Mouse (Mus musculus): ENCODE measurements around the gene Golph3. TPM values are rescaled to one million over a fixed set of nuclear protein-coding genes. Genes with fewer than 3 reads are reported as not detected.

Gene Golph3
- total RNA-seq, 2 experiments from 2014 or later = 89.5 to 92.4 TPM

GRCm38 (mm10) chr15:12317290-12317689 is 4.0 kb upstream of the Golph3 start:
- DNase-seq (ENCODE audit: low spot score in 2 of 2) = no peak

DNA sequence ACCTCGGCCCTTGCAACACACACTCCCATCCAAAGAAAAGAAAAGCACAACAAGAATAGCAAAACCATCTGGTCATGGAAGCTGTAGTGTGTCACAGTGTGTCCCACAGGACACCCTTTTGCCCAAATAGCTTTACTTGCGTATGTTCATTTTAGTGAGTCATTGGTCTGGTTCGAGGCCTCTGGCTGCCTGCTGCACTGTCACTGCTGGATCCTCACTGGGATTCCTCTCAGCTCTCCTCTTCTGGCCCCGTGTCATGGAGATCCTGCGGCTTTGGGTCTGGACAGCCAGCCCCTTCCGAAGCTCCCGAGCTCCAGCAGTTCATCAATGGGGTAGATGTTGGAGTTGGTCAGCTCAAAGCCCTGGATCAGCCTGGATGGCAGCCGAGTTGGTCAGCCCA is 2.8 kb upstream of the Golph3 start:
- DNase-seq (ENCODE audit: low spot score in 2 of 2) = no peak

GRCm38 (mm10) chr15:12319889-12320288 is 1.4 kb upstream of the Golph3 start:
- no peak for DNase-seq (ENCODE audit: low spot score in 2 of 2)

DNA sequence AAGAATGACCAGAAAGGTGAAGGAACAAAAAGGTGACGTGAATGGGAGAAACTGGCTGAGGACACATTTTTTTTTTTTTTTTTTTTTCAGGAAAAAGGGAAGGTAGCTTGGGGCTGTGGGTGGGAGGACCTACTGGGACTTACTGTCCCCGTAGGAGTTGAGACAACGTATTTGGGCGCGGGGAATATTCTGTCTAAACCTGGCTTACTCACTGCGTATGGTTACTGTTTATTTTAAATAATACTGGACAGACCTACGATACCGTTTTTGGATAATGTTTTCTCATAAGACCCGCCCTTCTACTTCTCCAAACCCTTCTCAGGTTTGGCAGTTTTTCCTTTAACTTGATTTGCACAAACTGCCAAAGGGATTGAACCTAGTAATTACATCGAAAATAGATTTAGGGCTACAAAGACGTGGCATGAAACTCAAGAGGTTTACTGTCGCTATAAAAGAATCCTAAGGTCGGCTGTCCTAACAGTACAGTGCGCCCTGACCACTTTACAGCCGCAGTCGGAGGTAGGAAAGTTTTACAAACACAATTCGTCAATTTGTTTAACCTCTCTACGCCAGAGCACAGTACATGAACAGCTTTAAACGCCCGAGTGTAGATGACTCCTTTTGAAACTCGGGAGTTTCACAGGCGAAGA is 684 bp upstream of the Golph3 start:
- no peak for DNase-seq (ENCODE audit: low spot score in 2 of 2)

DNA sequence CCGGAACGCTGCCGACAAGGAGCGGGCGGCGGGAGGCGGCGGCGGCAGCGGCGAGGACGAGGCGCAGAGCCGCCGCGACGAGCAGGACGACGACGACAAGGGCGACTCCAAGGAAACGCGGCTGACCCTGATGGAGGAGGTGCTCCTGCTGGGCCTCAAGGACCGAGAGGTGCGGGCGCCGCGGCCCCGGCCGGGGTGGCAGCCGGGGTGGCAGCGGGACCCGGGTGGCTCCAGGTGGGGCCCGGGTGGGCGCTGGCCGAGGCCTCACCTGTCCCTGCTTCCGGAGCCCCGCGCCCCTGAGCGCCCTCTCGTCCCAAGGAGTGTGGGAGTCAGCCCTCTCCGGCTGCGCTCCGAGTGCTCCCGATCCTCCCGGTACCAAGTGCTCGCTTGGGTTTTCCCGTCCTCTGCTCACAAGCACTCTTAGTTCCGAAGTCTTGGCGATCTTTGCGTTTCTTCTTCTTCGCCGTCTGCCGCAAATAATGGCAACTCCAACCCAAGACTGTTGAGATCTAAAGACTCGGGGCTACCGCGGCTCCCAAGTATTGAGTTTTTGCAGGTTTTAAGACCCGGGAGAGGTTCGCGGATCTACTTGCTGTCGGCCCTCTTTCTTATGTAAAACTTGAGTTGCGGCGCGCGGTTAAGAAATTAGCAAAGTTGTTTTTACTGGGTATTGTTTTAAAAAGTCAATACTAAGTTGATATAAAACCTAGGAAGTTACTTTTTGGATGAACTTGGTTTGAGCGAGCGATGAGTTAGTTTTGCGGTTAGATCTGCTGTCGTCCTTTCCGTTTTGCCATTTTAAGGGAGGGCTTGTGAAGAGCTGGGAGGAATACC is 755 bp downstream of the Golph3 start, which contains the start of gene 1810049J17Rik:
TSS of gene 1810049J17Rik (minus strand) at position 112 of the 834 bp plus-strand sequence.
- peak; percentile 46 to 60 for DNase-seq (ENCODE audit: low spot score in 2 of 2)

- no peak for DNase-seq (ENCODE audit: low spot score in 2 of 2)
Measured at GRCm38 (mm10) chr15:12322676-12323402, 1.6 kb downstream of the Golph3 start.

DNA sequence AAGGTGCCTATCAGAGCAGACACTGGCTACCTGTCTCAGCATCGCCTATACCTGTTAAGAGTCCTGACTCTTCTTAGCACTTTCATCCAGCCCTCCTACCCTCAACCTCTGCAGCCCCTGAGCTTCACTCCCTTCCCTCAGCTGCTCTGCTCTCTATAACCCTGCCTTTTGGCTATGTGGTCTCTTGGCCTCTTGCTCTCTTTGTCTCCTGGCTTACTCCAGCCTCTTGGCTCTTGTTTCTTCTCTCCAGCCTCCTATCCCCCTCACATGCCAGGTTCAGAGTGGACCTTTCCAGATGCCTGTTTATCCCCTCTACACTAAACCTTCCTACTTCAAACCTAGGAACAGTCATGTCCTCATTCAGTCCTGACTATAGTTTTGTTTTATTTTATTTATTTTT is 3.1 kb downstream of the Golph3 start:
- DNase-seq (ENCODE audit: low spot score in 2 of 2) = no peak

- no peak for DNase-seq (ENCODE audit: low spot score in 2 of 2)
Measured at GRCm38 (mm10) chr15:12330389-12330788, 9.1 kb downstream of the Golph3 start.

- no peak for DNase-seq (ENCODE audit: low spot score in 2 of 2)
Measured at GRCm38 (mm10) chr15:12330892-12331291, 9.6 kb downstream of the Golph3 start.

- DNase-seq (ENCODE audit: low spot score in 2 of 2) = no peak
Measured at GRCm38 (mm10) chr15:12331300-12331699, 10.1 kb downstream of the Golph3 start.

DNA sequence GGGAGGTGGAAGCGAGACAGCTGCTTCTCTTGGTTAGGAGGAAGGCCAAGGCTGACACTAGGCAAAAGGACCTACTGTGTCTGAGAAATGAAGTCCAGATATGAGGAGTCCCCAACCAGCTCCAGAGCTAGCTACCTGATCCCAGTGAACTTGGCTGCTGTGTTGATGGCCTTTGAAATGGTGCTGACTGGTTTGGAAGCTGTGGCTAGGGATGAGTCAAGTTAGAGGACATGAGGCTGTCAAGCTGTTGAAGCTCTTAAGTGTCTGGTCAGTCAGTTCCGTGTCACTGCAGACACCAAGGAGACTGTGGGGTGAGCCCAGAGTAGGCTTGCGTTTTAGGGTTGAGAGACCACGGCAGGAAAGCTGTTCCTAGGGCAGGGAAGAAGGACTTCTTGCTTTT is 13.1 kb downstream of the Golph3 start:
- no peak for DNase-seq (ENCODE audit: low spot score in 2 of 2)

GRCm38 (mm10) chr15:12337030-12337778 is 16.0 kb downstream of the Golph3 start:
- DNase-seq (ENCODE audit: low spot score in 2 of 2) = no peak

DNA sequence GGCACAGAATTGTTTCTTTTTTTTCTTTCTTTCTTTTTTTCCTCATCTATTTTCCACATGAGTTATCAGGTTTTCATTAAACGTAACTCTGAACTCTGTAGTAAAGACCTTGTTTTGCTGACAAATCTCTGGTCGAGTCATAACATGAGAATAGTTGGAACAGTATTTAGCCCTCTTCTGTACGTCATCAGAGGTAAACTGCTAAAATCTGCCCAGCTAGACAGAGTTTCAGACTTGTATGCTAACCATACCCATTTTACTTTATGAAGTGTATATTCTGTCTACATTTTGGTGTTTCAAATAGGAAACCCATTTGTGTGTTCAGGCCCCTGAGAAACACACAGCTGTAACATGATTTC is 16.5 kb downstream of the Golph3 start:
- DNase-seq (ENCODE audit: low spot score in 2 of 2) = no peak

DNA sequence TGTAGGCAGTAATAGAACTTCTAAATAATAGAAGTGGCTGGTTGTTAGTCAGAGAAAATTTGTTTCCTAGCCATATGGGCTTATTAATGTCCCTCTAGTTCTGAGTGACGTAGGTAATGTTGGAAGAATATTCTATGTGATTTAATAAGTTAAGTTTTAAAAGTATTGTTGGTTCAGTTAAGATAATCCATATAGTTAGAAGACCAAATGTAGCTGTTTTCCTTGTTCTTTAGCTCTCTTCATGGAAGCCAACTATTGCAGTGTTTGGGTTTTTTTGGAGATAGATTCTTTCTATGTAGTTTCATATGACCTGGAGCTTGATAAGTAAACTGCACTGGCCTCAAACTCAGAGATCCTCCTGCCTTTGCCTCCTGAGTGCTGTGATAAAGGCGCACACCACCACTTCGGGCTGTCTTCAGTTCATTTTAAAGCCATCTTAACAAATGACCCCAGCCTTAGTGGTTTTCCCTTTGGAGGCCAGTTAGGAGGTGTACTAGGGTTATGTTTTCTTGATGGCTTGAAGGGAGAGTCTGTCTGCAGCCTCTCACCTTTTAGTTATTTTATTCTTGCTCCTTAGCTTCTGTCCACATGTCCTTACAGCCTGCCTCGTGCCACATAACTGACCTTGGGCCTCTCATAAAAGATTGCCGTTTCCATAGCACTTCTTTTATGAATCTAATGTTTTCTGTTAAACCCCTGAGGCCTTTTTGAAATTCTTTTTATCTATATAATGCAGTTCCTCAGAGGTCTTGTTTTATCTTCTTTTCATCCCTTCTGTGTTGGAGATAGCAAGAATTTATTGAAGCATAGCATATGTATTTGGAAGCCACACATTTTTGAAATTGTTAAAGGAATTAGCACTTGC is 19.5 kb downstream of the Golph3 start:
- no peak for DNase-seq (ENCODE audit: low spot score in 2 of 2)

- no peak for DNase-seq (ENCODE audit: low spot score in 2 of 2)
Measured at GRCm38 (mm10) chr15:12341401-12341758, 20.1 kb downstream of the Golph3 start.

DNA sequence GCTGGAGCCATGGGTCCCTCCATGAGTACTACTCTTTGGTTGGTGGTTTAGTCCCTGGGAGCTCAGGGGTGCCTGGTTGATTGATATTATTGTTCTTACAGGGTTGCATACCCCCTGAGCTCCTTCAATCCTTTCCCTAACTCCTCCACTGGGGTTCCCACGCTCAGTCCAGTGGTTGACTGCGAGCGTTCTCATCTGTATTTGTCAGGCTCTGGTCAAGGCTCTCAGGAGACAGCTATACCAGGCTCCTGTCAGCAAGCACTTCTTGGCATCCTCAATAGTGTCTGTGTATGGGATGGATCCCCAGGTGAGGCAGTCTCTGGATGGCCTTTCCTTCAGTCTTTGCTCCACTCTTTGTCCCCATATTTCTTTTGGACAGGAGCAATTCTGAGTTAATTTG is 25.7 kb downstream of the Golph3 start:
- no peak for DNase-seq (ENCODE audit: low spot score in 2 of 2)

DNA sequence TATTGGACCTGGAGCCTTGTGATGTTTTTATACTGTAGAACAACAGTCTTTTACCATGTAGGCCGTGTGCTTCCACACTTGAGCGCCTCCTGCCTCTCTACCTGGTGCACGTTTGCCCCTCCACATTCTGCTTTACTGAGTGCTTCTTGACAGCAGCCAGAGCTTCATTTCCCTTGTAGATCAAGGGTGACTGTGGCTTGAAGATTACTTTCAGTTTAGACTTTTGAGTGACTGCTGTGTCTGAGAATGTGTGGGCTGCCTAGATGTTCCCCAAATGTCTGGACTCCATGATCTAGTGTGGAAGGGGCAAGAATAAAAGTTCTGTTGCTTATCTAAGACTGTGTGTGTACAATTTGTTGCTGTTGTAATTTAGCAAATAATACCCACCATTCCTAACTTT is 27.7 kb downstream of the Golph3 start:
- DNase-seq (ENCODE audit: low spot score in 2 of 2) = no peak

GRCm38 (mm10) chr15:12349840-12350239 is 28.6 kb downstream of the Golph3 start:
- no peak for DNase-seq (ENCODE audit: low spot score in 2 of 2)

DNA sequence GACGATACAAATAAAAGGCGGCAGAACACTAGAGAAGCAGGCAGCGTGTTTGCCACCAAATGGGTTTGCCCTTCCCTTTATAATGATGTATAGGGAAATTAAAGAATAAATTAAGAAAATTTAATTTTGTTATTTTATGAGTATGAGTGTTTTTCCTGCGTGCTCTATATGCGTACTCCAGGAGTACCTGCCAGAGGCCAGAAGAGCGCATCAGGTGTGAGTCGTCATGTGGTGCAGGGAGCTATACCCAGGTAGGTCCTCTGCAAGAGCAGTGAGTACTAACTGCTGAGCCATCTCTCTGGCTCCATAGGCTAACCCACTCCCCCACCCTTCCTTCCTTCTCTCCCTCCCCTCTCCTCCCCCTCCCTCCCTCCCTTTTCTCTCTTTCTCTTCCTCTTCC is 30.2 kb downstream of the Golph3 start:
- DNase-seq (ENCODE audit: low spot score in 2 of 2) = no peak

DNA sequence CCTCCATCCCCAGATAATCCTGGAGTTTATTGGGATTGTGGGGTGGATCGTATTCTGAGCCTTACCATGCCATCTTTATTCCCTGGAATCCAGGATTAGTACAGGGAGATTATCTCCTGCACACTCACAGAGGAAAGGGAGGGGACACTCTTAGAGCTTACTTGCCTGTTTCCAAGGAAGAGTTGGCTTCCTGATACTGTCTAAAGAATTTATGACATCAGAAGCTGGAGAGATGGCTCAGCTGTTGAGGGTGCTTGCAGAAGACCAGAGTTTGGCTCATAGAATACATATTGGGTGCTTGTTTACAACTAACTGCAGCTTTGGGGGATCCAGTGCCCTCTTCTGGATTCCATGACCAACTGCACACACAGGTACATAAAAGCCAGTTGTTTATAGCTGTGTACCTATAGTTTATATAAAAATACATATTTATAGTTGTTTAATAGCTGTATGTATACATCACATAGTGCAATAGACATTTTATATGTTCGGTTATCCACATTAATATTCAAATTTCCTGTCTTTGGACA is 33.1 kb downstream of the Golph3 start:
- no peak for DNase-seq (ENCODE audit: low spot score in 2 of 2)
